Mouse (Mus musculus): ENCODE data around the gene Clcnka.

DNA sequence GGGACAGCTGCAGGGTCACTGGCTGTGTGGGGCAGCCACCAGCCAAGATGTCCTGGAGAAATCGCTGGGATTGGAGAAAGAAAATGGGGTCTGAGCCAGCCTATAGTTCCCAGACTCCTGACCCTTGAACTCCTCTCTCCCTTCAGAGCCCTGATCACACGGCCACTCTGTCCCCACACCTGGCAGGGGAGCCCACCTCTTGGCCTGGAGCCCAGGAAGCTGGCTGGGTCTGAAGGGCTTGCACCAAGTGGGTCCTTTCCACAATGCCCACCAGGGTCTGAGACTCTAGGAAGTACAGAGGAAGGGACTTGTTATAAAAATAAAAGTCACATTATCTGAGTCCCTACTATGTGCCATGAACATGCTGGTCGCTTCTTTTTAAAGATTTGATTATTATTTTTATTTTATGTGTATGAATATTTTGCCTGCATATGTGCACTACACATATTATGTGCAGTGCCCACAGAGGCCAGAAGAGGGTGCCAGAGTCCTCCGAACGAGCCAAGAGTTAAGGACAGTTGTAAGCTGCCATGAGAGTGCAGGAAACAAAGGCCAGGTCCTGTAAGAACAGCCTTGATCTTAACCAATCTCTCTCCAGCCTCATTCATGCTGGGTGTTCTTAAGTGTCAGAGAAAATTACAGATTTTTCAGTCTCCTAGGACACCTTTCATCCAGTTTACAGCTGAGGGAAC lies 11.3 kb downstream of the Clcnka start:
- TF ChIP-seq CTCF (IDR thresholded peaks at IDR 0.05; ENCODE audit: extremely low read depth, insufficient read depth, insufficient read length, insufficient replicate concordance) (peak; percentile 58; the same call in 1 of the 2 replicates), POLR2A (IDR thresholded peaks at IDR 0.05; ENCODE audit: low read depth, low read length) (no peak)
